Mouse (Mus musculus): ENCODE data around the gene H1f0.
A peak's percentile ranks its signal among the peaks of the same experiment; 100 is the strongest.
"Not testable (repeated sequence)": the region's sequence is repeated elsewhere in the genome, so short reads cannot be mapped to it uniquely, and the experiment has no call there.

Gene H1f0

DNA sequence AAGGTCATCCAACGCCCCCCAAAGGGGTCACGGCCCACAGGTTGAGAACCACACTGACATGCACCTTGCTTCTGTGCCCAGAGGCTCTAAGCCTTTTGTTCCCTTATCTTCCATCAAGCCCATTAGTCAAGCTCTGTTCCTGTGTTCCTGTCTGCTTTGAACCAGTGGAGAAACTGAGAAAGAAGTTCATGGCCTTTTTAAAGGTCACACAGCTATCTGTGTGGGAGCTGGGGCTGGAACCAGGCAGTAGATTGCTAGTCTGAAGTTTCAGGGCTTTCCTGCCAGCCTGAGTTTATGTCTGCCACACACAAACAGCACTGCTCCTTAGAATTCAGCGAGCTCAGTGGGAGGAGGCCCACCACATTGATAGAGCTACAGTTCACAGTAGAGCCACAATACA lies 25.2 kb upstream of the H1f0 start:
- DNase-seq (ENCODE audit: low spot score in 2 of 2), result no peak

DNA sequence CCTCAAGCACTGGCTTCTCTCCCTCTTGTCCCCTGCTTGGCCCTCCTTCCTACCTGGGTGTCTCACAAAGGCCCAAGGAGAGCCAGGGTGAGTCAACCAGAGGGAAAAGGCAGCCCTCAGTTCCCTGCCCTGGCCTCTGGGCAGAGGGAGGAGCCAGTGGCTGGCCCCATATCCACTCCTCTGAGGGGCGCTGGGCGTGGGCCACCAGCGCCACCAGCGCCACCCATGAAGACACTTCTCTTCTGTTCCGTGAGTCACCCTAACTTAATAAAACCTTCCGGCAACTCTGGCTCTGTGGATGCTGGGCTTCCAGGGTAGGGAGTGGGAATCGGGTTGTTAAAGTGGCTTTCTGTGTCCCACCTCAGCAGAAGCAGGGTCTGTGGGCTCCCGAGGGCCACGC lies 22.7 kb upstream of the H1f0 start:
- no peak for DNase-seq (ENCODE audit: low spot score in 2 of 2)

DNA sequence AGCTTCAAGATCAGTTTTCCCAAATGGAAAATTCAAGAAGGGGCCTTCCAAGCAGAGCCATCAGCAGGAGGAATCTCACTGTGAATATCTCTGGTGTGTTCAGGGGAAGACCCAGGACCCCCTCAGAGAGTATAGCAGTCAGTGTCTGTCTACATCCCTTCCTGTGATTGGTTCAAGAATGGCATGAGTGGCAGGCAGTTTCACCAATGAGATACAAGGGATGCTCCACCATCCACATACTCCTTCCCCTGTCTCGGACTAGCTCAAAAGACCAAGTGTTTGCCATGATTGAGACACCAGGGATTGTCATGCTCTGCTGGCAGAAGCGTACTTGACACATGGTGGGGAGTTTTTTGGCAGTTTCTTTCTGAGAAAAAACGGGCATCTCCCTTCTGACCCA lies 21.6 kb upstream of the H1f0 start:
- DNase-seq (ENCODE audit: low spot score in 2 of 2), result no peak

DNA sequence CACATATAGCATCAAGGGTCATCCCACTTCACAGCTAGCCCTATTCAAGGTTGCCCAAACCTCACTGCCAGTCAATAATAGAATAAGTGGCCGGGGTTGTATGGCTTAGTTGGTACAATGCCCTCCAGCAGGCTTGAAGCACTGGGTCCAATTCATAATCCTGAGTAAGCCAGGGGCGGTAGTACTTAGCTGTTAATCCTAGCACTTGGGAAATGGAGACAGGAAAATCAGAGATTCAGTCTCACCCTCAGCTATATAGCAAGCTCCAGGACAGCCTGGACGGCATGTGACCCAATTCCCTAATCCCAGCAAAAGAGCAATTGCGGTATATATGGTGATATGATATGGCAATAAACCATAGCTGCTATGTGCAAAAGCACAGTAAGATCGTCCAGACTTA lies 21.2 kb upstream of the H1f0 start:
- DNase-seq (ENCODE audit: low spot score in 2 of 2), result no peak

DNA sequence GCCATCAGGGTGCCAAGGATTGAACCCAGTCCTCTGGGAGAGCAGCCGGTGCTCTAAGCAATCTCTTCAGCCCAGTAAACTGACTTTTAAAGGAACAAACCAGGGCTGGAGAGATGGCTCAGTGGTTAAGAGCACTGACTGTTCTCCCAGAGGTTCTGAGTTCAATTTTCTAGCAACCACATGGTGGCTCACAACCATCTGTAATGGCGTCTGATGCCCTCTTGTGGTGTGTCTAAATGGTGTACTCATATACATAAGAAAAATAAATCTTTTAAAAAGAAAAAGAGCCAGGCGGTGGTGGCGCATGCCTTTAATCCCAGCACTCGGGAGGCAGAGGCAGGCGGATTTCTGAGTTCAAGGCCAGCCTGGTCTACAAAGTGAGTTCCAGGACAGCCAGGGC lies 20.4 kb upstream of the H1f0 start:
- not testable (repeated sequence) for DNase-seq (ENCODE audit: low spot score in 2 of 2)

DNA sequence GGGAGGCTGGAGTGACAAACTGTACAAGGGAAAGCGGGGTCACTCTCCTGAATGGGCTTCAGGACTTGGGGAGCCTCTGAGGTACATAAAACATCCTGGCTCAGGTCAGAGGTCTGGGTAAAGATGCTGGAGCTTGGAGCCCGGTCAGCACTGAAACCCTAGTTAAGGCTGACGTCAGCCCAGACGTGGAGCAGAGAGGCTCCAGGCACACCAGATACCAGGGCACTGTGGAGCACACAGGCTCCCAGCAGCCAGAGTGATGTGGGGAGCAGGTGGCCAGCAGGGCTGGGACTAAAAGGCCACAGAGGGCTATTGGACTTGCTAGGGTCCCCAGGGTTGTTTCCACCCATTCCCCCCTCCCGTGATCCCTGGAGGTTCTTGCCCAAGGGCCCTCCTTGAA lies 18.5 kb upstream of the H1f0 start:
- no peak for DNase-seq (ENCODE audit: low spot score in 2 of 2)

DNA sequence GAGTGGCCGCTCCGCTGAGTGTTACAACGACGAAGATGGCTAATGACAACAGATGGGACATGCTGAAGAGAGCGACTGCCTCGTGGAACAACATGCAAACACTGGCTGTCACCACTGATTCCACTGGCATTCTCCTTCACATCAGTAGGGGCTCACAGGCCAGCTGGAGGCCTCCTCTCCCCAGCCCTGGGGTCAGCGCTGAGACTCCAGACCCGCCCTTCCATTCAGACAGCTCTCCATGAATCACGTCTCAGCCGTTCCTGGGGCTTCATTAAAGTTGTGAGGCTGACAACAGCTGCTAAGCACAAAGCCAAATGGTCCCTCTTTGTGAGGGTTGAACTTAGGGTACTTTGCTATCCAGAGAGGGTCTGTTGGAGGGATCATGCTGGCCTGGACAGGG lies 16.7 kb upstream of the H1f0 start:
- DNase-seq (ENCODE audit: low spot score in 2 of 2), result no peak

DNA sequence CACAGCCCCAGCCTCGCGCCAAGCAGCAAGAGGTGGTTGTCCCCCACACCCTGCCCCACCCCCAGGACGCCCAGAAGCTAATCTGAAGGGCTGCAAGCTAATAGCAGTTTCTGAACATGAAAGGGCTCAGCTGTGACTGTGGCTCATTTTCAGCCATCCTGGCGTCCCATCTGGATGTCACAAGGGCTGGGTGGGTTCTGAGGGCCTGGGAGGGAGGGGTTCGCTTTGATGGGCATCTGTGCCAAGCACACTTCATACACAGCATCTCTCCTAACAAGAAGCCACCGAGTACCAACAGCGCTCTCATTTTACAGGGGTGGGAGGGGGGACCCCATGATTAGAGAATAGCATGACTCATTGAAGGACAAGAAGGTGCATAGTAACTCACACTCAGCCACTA lies 14.9 kb upstream of the H1f0 start:
- no peak for DNase-seq (ENCODE audit: low spot score in 2 of 2)

DNA sequence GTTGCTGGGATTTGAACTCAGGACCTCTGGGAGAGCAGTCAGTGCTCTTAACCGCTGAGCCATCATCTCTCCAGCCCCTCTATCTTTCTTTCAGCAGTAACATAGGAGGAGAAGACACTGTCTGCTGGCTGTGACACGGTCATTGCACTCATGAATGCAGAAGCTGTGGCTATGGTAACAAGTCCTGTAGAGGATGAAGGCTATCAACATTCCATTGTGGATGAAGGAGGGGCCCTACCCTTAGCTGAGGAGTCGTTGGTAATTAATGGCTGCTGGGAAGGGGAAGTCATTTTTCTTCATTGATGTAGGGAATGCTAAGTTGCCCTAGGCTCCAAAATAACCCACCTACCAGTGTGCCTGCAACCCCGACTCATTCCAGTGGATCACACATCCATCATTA lies 10.1 kb upstream of the H1f0 start:
- DNase-seq (ENCODE audit: low spot score in 2 of 2), result no peak

DNA sequence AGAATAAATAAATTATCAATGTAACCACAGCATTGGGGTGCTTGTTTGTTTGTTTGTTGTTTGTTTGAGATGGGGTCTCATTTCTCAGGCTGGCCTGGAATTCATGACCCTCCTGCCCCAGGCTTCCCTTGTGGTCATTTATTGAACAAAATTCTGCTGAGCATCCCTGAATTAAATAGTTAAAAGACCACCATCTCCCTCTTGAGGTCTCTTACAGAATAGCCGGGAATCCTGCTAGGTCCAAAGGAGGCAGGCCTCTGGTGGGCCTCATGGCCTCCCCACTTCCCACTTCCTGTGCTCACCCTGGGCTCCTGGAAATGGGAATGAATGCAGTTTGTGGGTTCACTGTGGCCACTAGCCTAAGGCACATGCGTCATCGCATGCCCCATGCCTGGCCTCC lies 9.4 kb upstream of the H1f0 start:
- DNase-seq (ENCODE audit: low spot score in 2 of 2), result no peak

DNA sequence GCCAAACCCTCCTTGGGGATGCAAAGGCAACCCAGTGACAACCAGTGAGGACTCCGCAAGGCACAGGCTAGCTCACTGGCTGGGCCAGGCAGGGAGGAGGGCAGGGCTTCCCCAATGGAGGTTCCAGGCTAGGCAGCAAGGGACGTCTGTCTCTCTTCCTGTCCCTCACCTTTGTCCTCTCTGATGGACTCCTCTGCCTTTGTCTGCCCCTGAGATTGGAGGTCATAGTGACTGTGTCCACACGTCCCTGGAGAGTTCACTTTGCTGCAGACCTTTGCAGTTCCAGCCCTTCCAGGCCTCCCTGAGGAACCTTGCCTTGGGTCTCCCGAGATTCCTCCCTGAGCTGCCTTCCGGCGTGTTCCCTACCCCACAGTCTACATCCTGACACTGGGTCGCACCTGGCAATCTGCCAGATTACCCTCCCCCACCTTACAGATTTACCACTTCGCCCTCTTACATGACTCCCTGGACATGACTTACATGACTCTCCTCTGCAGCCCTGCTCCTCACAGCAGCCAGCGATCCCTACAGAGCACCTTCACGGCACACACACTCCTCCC lies 5.5 kb upstream of the H1f0 start:
- no peak for DNase-seq (ENCODE audit: low spot score in 2 of 2)

DNA sequence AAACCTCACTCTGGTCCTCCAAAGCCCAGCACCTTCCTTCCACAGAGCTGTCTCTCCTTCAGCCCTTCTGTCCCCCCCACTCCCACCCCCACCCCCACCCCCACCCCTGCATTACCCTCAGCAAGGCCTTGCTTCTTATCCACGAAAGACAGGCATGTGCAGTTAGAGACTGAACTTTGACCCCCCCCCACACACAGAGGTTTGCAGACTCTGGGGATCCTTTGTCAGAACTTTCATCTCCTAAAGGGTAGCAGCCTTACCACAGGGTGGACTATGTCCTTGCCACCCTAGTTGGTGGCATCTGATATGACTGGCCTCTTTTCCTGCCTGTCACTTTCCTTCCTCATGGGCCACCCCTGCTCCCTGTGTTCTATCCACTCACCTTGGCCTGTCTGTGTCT lies 4.9 kb upstream of the H1f0 start:
- DNase-seq (ENCODE audit: low spot score in 2 of 2), result no peak

DNA sequence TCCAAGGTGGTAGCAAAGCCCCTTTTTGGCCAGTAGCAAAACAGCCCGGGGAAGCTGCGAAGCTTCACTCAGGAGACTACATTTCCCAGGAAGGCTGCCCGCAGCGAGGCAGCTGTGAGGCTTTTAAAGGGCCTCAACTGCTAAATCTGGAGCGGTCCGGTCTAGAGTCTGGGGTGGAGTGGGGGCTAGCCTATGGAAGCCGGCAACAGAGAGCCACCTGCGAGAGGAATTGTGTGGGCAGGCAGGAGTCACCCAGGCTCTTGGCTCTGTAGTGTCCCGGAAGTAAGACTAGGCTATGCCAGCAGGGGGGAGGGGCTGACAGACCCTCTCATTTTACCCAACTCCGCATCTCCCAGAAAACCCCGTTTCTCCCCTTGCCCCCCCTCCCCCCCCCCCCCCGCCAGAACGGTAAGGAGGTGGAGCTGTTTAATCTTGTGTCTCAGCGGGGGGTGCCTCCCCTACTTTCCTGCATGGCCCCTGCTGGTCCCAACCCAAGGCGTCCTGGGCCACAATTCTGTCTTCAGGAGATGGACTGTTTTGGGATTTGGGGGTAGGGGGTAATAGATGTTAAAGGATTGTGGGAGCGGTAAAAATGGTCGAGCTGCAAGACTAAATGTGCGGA lies 2.5 kb upstream of the H1f0 start:
- no peak for DNase-seq (ENCODE audit: low spot score in 2 of 2)

DNA sequence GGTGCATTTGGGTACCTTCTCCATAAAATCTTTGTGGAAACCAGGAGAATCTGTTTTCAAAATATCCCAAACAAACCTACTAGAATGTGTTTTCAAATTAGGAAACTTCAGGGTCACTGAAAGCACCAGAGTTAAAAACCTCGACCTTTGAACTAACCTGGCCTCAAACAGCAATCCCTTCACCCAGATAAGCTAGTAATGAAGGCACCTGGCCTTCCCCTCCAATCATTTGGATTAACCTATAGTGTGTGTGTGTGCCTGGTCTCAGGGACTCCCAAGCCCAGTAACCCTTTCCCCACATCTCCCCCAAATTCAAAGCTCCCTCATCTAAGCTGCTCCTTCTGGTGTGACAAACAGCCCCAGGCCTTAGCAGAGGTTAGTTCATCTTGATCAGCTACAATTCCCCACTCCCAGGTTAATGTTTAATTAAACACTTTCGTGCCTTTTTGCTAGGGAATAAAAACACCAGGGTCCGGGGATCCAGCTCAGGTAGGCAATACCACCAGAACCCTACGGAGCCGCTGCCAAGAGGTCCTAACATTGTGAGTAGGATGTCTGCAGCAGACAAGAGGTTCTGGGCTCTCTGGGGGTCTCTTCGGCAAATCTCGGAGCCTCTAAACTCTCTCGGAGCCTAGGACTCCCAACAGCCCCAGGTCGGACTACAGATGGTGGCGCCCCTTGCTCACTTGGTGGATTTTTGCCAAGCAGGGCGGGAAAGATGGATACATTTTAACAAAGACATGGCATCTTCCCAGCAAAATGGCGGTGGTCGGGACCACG lies 1.5 kb upstream of the H1f0 start:
- DNase-seq (ENCODE audit: low spot score in 2 of 2), result no peak

DNA sequence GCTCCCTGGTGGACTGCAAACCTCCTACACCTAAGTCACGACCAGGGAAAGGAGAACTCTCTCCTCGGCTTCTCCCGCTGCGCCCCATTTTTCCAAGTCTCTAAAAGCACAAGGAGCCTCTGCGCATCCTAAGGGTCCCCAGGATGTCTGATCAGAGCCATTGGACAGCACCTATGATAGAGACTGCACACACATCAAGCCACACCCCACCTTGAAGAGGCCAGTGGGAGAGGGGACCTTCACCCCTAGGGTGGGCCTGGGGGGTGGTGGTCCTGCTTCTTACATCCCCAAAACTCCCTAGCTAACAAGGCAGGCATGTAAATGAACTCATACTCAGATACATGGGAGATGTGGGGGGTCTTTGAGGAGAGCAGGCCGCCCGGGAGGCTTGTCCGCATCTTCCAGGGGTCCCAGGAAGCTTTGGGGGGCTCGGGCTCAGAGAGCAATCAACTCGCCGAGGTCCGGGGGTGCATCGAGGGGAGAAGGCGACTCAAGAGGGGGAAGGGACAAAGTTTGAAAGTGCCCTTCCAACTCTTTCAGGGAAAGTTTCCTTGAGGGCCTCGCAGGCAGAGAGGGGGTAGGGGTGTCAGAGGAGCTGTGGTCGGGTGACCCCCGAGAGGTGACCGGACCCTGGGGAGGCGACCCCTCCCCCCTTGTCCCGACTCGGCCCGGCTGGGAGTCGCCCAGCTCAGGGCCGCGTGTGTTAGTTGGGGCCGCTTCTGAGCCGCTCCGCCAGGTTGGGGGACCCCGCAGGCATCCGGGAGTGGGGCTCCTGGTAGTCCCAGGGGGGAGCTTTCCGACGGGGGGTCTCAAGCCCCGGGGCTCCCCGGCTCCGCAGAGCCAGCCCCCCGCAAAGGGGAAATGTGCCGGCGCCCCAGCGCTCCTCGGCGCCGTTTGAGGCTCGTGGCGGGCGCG lies 702 bp upstream of the H1f0 start:
- no peak for DNase-seq (ENCODE audit: low spot score in 2 of 2)

DNA sequence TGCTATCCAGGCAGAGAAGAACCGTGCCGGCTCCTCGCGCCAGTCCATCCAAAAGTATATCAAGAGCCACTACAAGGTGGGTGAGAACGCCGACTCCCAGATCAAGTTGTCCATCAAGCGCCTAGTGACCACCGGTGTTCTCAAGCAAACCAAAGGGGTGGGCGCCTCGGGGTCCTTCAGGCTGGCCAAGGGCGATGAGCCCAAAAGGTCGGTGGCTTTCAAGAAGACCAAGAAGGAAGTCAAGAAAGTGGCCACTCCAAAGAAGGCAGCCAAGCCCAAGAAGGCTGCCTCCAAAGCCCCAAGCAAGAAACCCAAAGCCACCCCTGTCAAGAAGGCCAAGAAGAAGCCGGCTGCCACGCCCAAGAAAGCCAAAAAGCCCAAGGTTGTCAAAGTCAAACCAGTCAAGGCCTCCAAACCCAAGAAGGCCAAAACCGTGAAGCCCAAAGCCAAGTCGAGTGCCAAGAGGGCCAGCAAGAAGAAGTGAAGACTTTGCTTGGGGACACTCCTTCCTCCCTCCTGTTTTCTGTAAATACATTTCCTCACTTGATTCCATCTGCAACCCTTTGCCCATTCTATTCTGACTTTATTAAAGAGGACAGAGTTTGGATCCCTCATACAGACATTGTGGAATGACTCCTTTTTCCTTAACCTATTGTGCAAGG lies 704 bp downstream of the H1f0 start:
- no peak for DNase-seq (ENCODE audit: low spot score in 2 of 2)

DNA sequence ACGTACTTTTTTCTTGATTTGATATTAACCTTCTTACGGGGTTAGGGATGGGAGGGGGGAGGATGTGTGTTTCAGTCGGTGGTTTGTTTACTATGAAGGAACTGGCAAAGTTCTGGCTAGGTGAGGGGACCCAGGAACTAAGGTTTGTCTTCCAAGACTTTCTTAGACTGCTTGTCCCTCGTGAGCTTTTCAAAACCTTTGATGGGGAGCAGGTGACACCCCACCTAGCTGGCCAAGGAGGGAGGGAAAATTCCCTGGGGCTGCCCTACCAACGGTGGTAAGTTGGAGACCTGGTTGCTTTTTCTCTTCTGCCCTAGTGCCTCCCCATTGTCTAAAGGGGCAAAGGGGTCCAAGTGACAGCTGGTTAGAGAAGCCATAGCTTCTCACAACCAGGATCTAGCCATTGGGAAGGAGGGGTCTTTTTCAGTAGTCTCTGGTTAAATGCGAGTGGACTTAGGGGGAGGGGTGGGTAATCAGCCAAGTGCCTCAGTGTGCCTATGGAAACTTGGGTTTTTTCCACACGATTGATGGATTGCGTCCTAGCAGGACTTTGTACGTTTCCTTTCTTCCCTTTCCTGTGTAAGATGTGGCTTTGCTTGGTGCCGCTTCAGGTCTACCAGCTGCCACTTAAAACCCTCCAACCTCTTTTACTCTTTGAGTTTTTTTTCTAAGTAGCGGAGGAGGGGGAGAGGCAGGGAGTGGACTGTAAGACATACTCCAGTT lies 1.4 kb downstream of the H1f0 start:
- no peak for DNase-seq (ENCODE audit: low spot score in 2 of 2)

DNA sequence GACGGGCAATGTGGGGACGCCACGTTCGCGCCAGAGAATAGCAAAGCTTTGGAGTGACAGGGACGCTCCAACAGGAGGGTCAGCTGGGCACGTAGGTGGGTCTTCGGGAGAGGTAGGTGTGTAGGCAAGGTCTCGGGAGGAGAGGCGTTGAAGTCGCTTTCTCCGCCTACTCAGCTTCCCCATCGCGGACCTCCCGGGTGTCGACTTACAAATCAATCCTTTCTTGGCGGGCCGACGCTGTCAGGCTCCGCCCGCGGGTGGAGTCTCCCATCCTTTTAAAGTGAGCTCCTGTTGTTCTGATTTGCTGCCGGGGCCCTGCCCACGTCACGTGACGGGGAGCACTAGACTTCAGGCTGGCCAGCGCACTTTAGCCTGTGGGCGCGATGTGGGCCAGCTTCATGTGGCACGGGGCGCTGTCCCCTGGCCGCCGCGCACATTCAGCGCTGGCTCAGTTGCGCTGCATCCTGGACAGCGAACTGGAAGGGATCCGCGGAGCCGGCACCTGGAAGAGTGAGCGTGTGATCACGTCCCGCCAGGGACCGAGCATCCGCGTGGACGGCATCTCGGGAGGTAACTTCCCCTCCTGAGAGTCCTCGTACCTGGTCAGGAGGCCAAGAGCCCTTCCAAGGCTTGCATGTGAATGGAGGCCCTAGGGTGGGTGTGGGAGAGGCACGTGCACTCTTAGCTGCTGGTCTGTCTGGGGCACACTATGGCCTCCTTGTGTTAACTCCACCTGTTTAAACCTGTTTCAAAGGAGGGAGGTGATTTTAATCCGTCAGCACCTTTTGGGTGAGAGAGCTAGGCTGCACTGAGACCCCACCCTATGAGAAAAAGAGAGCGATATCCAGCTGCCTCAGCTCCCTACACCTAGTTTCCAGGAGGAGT lies 2.5 kb downstream of the H1f0 start:
- DNase-seq (ENCODE audit: low spot score in 2 of 2), result peak; percentile 71 to 74

DNA sequence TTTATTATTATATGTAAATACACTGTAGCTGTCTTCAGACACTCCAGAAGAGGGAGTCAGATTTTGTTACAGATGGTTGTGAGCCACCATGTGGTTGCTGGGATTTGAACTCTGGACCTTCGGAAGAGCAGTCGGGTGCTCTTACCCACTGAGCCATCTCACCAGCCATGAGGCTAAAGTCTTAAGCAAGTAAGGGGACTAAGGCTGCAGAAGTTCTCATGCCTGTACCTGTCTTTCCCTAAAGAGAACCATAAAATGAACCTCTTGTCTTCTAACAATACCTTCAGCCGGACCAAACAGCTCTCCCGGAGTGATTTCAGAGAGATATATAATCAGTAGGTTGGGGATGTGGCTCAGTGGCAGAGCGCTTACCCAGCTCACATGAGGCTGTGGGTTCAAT lies 3.7 kb downstream of the H1f0 start:
- not testable (repeated sequence) for DNase-seq (ENCODE audit: low spot score in 2 of 2)

DNA sequence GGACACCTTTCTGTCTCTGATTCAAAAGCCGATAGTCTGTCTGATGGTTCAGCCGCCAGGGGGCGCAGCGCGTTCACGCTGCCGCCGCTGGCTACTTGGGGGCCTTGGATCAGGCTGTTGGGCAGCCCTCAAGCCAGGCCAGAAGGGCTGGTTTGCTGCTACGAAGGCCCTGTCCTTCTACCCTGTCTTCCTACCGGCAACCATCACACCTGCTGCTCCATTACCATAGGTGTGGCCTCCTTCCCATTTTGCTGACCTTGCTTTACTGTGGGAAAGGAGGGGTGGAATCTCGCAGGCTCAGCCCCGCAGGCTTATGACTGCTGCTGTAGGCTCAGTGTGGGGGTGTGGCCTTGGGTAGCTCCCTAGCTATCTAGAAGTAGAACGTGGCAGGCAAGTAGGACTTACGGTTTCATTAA lies 9.7 kb downstream of the H1f0 start:
- DNase-seq (ENCODE audit: low spot score in 2 of 2), result peak; percentile 45 to 53

Measured in spleen, postnatal 36 days (tissue).